Mouse (Mus musculus) heart, adult 2 months (tissue): Measurements from ENCODE around the gene Ankrd34a.

Experiments used
- CTCF ChIP-seq: fragments of 200-600 bp; IDR thresholded peaks from 2 replicates; pipeline ENCODE4 v1.8.1; 2022; ENCODE audit warnings: antibody characterized with exemption, mild to moderate bottlenecking, moderate library complexity
- EP300 ChIP-seq: fragments of 200-500 bp; IDR thresholded peaks from 2 replicates; pipeline ENCODE4 v1.6.1; 2011; ENCODE audit warnings: low read depth, low read length, control low read depth; ENCODE audit not compliant: insufficient read depth
- POLR2A ChIP-seq: fragments of 200-500 bp; IDR thresholded peaks from 2 replicates; pipeline ENCODE4 v1.6.1; 2011; ENCODE audit warnings: mild to moderate bottlenecking, low read depth, low read length, control low read depth; ENCODE audit not compliant: insufficient read depth

DNA sequence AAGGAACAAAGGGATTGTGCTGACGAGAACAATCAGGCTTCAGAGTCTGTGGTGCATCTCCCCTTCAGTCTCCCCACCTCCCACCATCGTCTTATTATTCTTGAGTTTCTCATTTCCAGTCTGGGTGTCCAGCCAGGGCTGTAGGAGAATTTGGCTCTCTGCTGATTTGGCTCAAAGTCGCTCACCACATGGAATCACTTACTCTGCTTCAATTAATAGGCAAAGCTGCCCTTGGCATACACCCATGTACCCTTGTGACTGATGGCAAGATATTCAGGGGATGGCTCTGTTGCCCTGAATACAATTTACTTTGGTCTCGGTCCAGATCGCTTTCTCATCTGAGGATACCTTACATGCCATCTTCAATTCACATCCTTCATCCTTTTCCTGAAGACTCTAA is 6.9 kb downstream of the Ankrd34a start:
- TF ChIP-seq EP300 (no peak), CTCF (no peak), POLR2A (no peak)
